Mouse (Mus musculus): ENCODE measurements around the gene Tcam1.

The Tcam1 gene

GRCm38 (mm10) chr11:106276454-106276853, at the start of gene Tcam1:
TSS of gene Tcam1 (plus strand) at chr11:106276672.
- no peak for TF ChIP-seq GATA4 (IDR thresholded peaks at IDR 0.05; ENCODE audit: insufficient replicate concordance, low read length)

- TF ChIP-seq GATA4 (IDR thresholded peaks at IDR 0.05; ENCODE audit: insufficient replicate concordance, low read length): no peak
Observed at GRCm38 (mm10) chr11:106246834-106247233, 29.6 kb upstream of the Tcam1 start.

DNA sequence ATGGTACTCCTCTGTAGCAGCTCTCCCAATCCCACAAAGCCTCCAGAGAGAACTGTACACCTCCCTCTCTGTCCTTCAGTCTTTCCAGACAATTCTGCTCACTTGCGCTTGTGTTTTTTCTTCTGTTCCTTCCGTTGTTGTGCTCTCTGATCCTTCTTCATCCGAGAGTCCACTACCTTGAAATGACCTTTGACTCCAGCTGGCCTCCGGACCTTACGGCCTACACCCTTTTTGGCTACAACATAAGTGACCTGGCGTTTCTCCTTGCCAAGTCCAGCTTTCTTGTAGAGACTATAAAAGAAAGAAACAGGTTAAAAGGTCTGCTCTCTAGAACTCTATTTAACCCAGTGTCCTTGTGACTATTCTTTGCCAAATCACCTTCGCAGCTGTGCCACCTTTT, 27.1 kb upstream of the Tcam1 start:
- TF ChIP-seq GATA4 (IDR thresholded peaks at IDR 0.05; ENCODE audit: insufficient replicate concordance, low read length): no peak

- no peak for TF ChIP-seq GATA4 (IDR thresholded peaks at IDR 0.05; ENCODE audit: insufficient replicate concordance, low read length)
Observed at GRCm38 (mm10) chr11:106254767-106255166, 21.7 kb upstream of the Tcam1 start.

GRCm38 (mm10) chr11:106255174-106255573, 21.3 kb upstream of the Tcam1 start:
- TF ChIP-seq GATA4 (IDR thresholded peaks at IDR 0.05; ENCODE audit: insufficient replicate concordance, low read length): no peak

DNA sequence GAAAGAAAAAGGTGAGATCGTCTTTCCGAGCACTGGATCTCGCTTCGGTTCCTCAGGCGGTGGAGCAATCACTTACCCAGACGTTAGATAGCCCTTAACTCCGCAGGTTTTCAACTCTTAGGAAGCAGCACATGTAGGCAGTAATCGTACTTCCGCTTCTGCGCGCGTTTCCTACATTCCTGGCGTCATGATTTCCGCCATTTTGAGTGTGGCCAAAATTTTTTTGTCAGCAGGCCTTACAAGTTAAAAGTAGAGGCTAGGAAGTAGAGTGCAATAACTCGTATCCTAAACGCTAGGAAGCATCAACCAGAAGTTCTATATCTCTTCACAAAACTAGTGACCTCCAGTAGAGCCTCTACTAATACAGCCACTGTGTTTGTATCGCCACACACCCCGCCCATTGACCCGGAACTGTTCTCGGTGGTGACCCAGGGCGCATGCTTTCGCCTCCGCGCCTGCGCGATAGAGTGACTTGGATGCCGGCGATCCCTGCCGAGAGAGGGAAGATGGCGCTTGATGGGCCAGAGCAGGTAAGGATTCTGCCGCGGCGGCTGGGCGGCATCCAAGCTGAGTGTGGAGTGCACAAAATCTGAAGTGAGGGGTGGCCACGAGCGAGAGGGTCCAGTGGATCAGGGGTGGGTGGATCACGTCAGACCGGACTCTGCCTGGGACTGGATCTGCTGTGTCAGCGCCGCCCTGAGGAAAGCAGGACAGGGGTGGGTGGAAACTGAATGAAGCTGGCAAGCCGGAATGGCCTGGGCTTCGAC, 20.6 kb upstream of the Tcam1 start, which contains the start of the genes Ftsj3 and Psmc5:
TSS of gene Ftsj3 (minus strand) at position 395 of the 767 bp plus-strand sequence.
TSS of gene Psmc5 (plus strand) at position 470 of the 767 bp plus-strand sequence.
- TF ChIP-seq GATA4 (IDR thresholded peaks at IDR 0.05; ENCODE audit: insufficient replicate concordance, low read length): no peak

DNA sequence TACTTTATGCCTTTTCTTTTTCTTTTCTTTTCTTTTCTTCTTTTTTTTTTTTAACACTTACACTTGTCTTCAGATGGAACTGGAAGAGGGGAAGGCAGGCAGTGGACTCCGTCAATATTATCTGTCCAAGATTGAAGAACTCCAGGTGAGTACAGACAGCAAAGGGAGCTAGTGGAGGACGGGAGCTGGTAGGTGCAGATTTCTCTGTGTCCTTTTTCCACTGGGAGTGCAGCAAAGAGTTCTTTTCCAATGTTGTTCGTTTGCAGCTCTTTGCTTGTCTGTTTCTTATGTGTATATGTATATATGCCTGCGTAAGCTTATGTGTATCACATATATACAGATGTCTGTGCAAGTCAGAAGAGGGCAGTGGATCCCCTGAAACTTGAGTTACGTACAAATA, 19.7 kb upstream of the Tcam1 start:
- no peak for TF ChIP-seq GATA4 (IDR thresholded peaks at IDR 0.05; ENCODE audit: insufficient replicate concordance, low read length)

DNA sequence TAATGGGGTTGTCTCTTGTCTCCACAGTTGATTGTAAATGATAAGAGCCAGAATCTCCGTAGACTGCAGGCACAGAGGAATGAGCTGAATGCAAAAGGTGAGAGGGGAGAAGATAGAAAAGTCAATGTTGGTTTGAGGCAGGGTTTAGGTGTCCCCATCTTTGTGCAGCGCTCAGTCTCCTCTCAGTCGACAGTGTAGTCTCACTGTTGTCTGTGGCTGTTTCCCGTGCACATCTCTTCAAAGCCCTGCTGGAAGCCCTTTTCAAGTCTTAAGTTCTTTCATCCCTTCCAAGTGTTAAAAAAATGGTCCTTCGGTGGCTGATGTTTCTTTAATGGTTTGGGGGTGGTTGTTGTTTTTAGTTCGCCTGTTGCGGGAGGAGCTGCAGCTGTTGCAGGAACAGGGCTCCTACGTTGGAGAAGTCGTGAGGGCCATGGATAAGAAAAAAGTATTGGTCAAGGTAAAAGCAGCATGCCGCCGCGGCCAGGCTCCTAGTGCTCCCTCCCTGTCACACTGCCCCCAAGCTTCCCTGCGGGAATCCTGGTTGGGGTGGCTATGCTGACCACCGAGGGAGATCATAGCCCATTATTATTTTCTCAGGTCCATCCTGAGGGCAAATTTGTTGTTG, 15.5 kb upstream of the Tcam1 start:
- no peak for TF ChIP-seq GATA4 (IDR thresholded peaks at IDR 0.05; ENCODE audit: insufficient replicate concordance, low read length)

- no peak for TF ChIP-seq GATA4 (IDR thresholded peaks at IDR 0.05; ENCODE audit: insufficient replicate concordance, low read length)
Observed at GRCm38 (mm10) chr11:106263963-106264362, 12.5 kb upstream of the Tcam1 start.

DNA sequence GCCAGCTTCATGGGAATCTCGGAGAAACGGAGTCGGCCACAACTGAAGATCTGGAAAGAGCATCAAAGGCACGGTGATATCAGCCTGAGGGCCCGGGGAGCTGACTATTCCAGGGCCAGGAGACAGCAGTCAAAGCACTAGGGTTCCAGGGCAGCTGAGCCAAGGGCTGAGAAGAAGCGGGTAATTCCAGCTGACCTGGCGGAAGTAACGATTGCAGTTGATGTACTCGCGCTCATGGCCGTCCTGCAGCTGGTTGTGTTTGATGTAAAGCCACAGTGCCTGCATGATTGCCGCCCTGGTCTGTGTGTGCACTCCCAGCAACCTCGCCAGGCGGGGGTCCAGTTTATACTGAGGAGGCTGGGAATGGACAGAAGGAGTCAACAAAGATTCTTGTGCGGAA, 11.5 kb upstream of the Tcam1 start:
- no peak for TF ChIP-seq GATA4 (IDR thresholded peaks at IDR 0.05; ENCODE audit: insufficient replicate concordance, low read length)

DNA sequence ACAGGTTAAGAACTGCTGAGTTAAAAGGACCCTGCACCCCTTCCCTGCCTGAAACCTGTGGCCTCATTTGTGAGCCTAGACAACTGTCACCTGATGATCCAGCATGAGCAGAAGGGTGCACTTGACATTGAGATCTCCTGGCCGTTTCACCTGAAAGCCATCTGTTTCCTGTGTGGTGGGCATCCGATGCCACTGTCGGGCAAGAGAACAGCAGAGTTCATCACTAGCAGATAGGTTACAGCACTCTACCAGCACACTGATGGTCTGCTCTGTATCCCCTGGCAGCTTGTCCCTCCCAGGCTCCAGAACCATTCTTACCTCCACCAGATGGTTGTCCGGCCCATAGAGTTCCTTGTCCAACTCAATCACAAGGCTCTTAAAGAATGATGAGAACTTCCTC, 10.9 kb upstream of the Tcam1 start:
- TF ChIP-seq GATA4 (IDR thresholded peaks at IDR 0.05; ENCODE audit: insufficient replicate concordance, low read length): no peak

DNA sequence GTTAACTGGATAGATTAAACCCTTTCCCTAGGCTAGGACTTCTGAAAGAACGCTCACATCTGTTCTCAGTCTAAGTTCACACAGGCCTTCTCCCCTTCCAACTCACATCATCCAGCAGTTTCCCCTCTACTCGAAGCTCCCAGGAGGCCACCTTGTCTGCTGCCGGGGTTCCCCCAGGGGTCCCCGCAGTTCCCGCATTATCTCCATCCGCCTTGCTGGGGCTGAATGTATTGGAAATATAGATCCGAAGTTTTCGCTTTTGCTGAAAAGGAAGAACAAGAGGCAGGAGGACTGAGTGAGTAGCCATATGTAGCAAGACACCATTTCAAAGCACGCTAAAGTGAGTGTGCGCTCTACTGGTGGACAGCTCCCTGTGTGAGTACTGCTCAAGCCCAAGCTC, 10.0 kb upstream of the Tcam1 start:
- no peak for TF ChIP-seq GATA4 (IDR thresholded peaks at IDR 0.05; ENCODE audit: insufficient replicate concordance, low read length)

DNA sequence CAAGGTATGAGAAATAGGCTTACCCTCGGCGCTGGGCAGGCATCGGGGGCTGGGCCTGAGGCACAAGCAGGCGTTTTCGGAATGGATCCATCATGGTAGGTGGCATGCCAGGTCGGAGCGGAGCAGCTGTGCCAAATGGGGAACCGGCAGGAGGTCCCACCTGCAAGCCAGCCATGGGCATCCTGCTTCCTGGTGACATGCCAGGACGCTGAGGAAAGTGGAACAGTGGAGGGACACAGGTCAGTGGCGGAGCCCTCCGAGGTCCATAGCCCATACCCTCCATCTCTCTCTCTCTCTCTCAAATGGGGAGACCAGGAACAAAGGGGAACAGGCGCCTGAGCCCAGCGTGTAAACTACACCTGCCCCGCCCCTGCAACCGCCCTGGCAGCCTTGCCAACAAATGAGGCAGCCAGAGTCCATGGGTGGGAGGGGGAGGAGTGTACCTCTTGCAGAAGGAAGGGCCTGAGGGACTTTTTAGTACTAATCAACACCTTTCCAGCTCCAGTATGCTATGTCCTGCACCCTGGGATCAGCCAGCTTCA, 9.1 kb upstream of the Tcam1 start:
- no peak for TF ChIP-seq GATA4 (IDR thresholded peaks at IDR 0.05; ENCODE audit: insufficient replicate concordance, low read length)

- TF ChIP-seq GATA4 (IDR thresholded peaks at IDR 0.05; ENCODE audit: insufficient replicate concordance, low read length): no peak
Observed at GRCm38 (mm10) chr11:106267871-106268270, 8.6 kb upstream of the Tcam1 start.

- no peak for TF ChIP-seq GATA4 (IDR thresholded peaks at IDR 0.05; ENCODE audit: insufficient replicate concordance, low read length)
Observed at GRCm38 (mm10) chr11:106268326-106269059, 8.0 kb upstream of the Tcam1 start.

DNA sequence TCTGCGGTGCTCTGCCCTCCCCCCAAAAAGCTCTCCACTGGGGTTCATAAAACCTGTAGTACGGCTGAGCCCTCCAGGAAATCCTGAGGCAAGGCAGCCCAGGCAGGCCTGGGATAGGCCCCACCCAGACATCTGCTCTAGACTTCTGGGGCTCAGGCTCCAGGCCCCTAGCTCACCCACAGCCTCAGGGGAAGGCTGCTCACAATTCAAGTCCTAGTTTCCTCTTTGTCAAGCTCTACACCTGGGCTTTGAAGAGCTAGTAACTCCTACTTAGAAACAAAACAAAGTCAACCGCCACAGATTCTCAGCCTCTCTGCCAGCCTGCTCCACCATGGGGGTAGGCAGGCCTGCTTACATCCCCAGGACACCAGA, 7.4 kb upstream of the Tcam1 start:
- no peak for TF ChIP-seq GATA4 (IDR thresholded peaks at IDR 0.05; ENCODE audit: insufficient replicate concordance, low read length)

Measured in liver, adult (tissue).